ENCODE assay signal across 12 mouse cellular contexts in genomic region chr12:108267653-108268052, GRCm38 (mm10). TPM values are rescaled to one million over a fixed set of nuclear protein-coding genes. Genes with fewer than 3 reads are reported as not detected.
DNase-seq lines count a peak whose midpoint lies in the region; ATAC-seq and TF ChIP-seq lines count a peak whose summit lies in the region.
"Had no signal": no experiment of that assay in that cellular context is flagged by ENCODE, and none has a peak within 500 bp of the region (broad histone marks: within the 10 kb centered on the region; RNA-seq: fewer than 3 reads in every experiment).

No protein-coding gene starts in this region.

- H3K27me3 ChIP-seq in hindbrain, embryonic 12.5 days, result no peaks in the 10 kb centered on the region
- H3K27me3 ChIP-seq in hindbrain, embryonic 16.5 days (replicated peaks; ENCODE audit: control insufficient read depth, insufficient read depth, low read length), result no peaks in the 10 kb centered on the region
- H3K27me3 ChIP-seq in neural tube, embryonic 12.5 days (replicated peaks), result no peaks in the 10 kb centered on the region
- no peaks in the 10 kb centered on the region for H3K27me3 ChIP-seq in lung, embryonic 15.5 days
- H3K27me3 ChIP-seq in stomach, postnatal 0 days (ENCODE audit: control insufficient read depth, insufficient read depth, low read length), result no peaks in the 10 kb centered on the region
- no peaks in the 10 kb centered on the region for H3K27me3 ChIP-seq in thymus, adult 2 months (ENCODE audit: control insufficient read depth, insufficient read depth, low read length)
- H3K27me3 ChIP-seq: hindbrain, embryonic 15.5 days; stomach, embryonic 15.5 days had no signal

- no peak for TF ChIP-seq CTCF in stomach, postnatal 0 days (IDR thresholded peaks at IDR 0.05; ENCODE audit: low read depth)
- TF ChIP-seq CTCF in thymus, adult 2 months (IDR thresholded peaks at IDR 0.05; ENCODE audit: borderline replicate concordance, control insufficient read depth, extremely low read depth, insufficient read depth, low read length, poor library complexity), result no peak

- no peak overlapping the region for H3K4me3 ChIP-seq in hindbrain, embryonic 12.5 days
- H3K4me3 ChIP-seq in hindbrain, embryonic 16.5 days (ENCODE audit: low read length), result no peak overlapping the region
- no peak overlapping the region for H3K4me3 ChIP-seq in neural tube, embryonic 12.5 days
- H3K4me3 ChIP-seq in lung, embryonic 15.5 days, result no peak overlapping the region
- H3K4me3 ChIP-seq in stomach, postnatal 0 days (ENCODE audit: low read depth, low read length), result no peak overlapping the region
- H3K4me3 ChIP-seq in thymus, adult 2 months (ENCODE audit: control insufficient read depth, insufficient read depth, low read length), result no peak overlapping the region
- H3K4me3 ChIP-seq: hindbrain, embryonic 15.5 days; myocyte; stomach, embryonic 15.5 days had no signal

- peaks cover 95% of the 10 kb centered on the region for H3K4me1 ChIP-seq in hindbrain, embryonic 12.5 days
- peaks cover 82% of the 10 kb centered on the region for H3K4me1 ChIP-seq in hindbrain, embryonic 16.5 days (ENCODE audit: control insufficient read depth, insufficient read depth, low read depth, low read length)
- peaks cover 95% of the 10 kb centered on the region for H3K4me1 ChIP-seq in neural tube, embryonic 12.5 days
- H3K4me1 ChIP-seq in lung, embryonic 15.5 days, result peaks cover 52% of the 10 kb centered on the region
- H3K4me1 ChIP-seq in stomach, postnatal 0 days (replicated peaks; ENCODE audit: control insufficient read depth, insufficient read depth), result peaks cover 3% of the 10 kb centered on the region
- peaks cover 14% of the 10 kb centered on the region for H3K4me1 ChIP-seq in thymus, adult 2 months (replicated peaks; ENCODE audit: control insufficient read depth, insufficient read depth, low read length)

- DNase-seq in neural tube, embryonic 10.5 days (ENCODE audit: extremely low spot score, low spot score), result no peak
- DNase-seq in stomach, postnatal 0 days (ENCODE audit: low spot score), result no peak
- DNase-seq in thymus, adult 2 months, result no peak
- DNase-seq in embryo, embryonic 9.5 days (ENCODE audit: extremely low spot score), result no peak
- DNase-seq: cerebellum, adult 8-10 months had no signal

- no peak for ATAC-seq in hindbrain, embryonic 12.5 days (ENCODE audit: low FRiP score)
- no peak for ATAC-seq in hindbrain, embryonic 16.5 days
- ATAC-seq in neural tube, embryonic 12.5 days (ENCODE audit: low FRiP score, low read depth), result no peak
- ATAC-seq in lung, embryonic 15.5 days (ENCODE audit: borderline replicate concordance, extremely low read depth, low FRiP score, low TSS enrichment), result no peak
- ATAC-seq in stomach, postnatal 0 days (ENCODE audit: low FRiP score, low TSS enrichment), result peak; percentile 8; the same call in 1 of the 2 replicates

- no peak for TF ChIP-seq POLR2A in thymus, adult 2 months (IDR thresholded peaks at IDR 0.05; ENCODE audit: control insufficient read depth, extremely low read depth, insufficient read depth, low read length, poor library complexity)

- no peaks in the 10 kb centered on the region for H3K36me3 ChIP-seq in hindbrain, embryonic 12.5 days
- H3K36me3 ChIP-seq in hindbrain, embryonic 16.5 days (ENCODE audit: control insufficient read depth, insufficient read depth, low read length), result no peaks in the 10 kb centered on the region
- no peaks in the 10 kb centered on the region for H3K36me3 ChIP-seq in neural tube, embryonic 12.5 days
- H3K36me3 ChIP-seq in lung, embryonic 15.5 days, result no peaks in the 10 kb centered on the region
- H3K36me3 ChIP-seq in stomach, postnatal 0 days (ENCODE audit: control insufficient read depth, insufficient read depth, low read length), result no peaks in the 10 kb centered on the region
- H3K36me3 ChIP-seq in thymus, adult 2 months (ENCODE audit: control insufficient read depth, insufficient read depth, low read length), result no peaks in the 10 kb centered on the region
- H3K36me3 ChIP-seq: hindbrain, embryonic 15.5 days; stomach, embryonic 15.5 days had no signal

- no peak for TF ChIP-seq EP300 in stomach, postnatal 0 days (optimal IDR thresholded peaks at IDR 0.05)

- no peak overlapping the region for H3K4me2 ChIP-seq in hindbrain, embryonic 12.5 days (replicated peaks)
- H3K4me2 ChIP-seq in hindbrain, embryonic 16.5 days (ENCODE audit: low read length), result no peak overlapping the region
- peak overlapping the region; percentile 23; the same call in 1 of the 2 replicates for H3K4me2 ChIP-seq in neural tube, embryonic 12.5 days (replicated peaks)
- H3K4me2 ChIP-seq in lung, embryonic 15.5 days, result no peak overlapping the region
- H3K4me2 ChIP-seq in stomach, postnatal 0 days (replicated peaks; ENCODE audit: low read depth), result no peak overlapping the region
- H3K4me2 ChIP-seq: hindbrain, embryonic 15.5 days; stomach, embryonic 15.5 days had no signal

- H3K9ac ChIP-seq in hindbrain, embryonic 12.5 days, result no peak overlapping the region
- no peak overlapping the region for H3K9ac ChIP-seq in hindbrain, embryonic 16.5 days (ENCODE audit: low read depth, low read length)
- H3K9ac ChIP-seq in neural tube, embryonic 12.5 days, result no peak overlapping the region
- H3K9ac ChIP-seq in lung, embryonic 15.5 days, result no peak overlapping the region
- no peak overlapping the region for H3K9ac ChIP-seq in stomach, postnatal 0 days (ENCODE audit: low read length)
- H3K9ac ChIP-seq: hindbrain, embryonic 15.5 days; stomach, embryonic 15.5 days had no signal

- H3K9me3 ChIP-seq in hindbrain, embryonic 12.5 days (replicated peaks), result no peaks in the 10 kb centered on the region
- H3K9me3 ChIP-seq in hindbrain, embryonic 16.5 days (ENCODE audit: control insufficient read depth, low read length), result no peaks in the 10 kb centered on the region
- no peaks in the 10 kb centered on the region for H3K9me3 ChIP-seq in neural tube, embryonic 12.5 days
- H3K9me3 ChIP-seq in lung, embryonic 15.5 days, result no peaks in the 10 kb centered on the region
- no peaks in the 10 kb centered on the region for H3K9me3 ChIP-seq in stomach, postnatal 0 days (ENCODE audit: control insufficient read depth, low read length)
- H3K9me3 ChIP-seq: hindbrain, embryonic 15.5 days; stomach, embryonic 15.5 days had no signal

- peak overlapping the region; percentile 90 for H3K27ac ChIP-seq in hindbrain, embryonic 12.5 days
- H3K27ac ChIP-seq in hindbrain, embryonic 16.5 days (ENCODE audit: low read depth, low read length), result no peak overlapping the region; the same call in 1 of the 2 replicates
- H3K27ac ChIP-seq in neural tube, embryonic 12.5 days, result no peak overlapping the region
- H3K27ac ChIP-seq in lung, embryonic 15.5 days, result peak overlapping the region; percentile 52; the same call in 1 of the 2 replicates
- peak overlapping the region; percentile 53 for H3K27ac ChIP-seq in stomach, postnatal 0 days (replicated peaks)
- H3K27ac ChIP-seq in thymus, adult 2 months (ENCODE audit: control insufficient read depth, insufficient read depth, low read length), result no peak overlapping the region
- H3K27ac ChIP-seq: hindbrain, embryonic 15.5 days; stomach, embryonic 15.5 days had no signal

- WGBS in hindbrain, embryonic 12.5 days, result 82% methylated on average over 7 of the region's 7 CpGs
- WGBS in hindbrain, embryonic 16.5 days, result 86% methylated on average over 7 of the region's 7 CpGs
- 76% methylated on average over 7 of the region's 7 CpGs for WGBS in neural tube, embryonic 12.5 days
- 62% methylated on average over 7 of the region's 7 CpGs for WGBS in lung, embryonic 15.5 days
- WGBS in stomach, postnatal 0 days, result 73% methylated on average over 7 of the region's 7 CpGs
- WGBS in thymus, adult 2 months, result 92% methylated on average over 7 of the region's 7 CpGs

RNA-seq across cellular contexts. Expression of gene Ccdc85c, which starts 7.6 kb away (rescaled TPM):
- 15.2 and 16.3 TPM in 2 replicates for polyA plus RNA-seq in hindbrain, embryonic 12.5 days (2016; fragmentation: Nextera tagmentation; extraction: Ambion mirVana)
- 7.5 and 10.2 TPM in 2 replicates for polyA plus RNA-seq in hindbrain, embryonic 16.5 days (2015; fragmentation: Nextera tagmentation; extraction: Ambion mirVana)
- polyA plus RNA-seq in neural tube, embryonic 12.5 days (2016; fragmentation: Nextera tagmentation; extraction: Ambion mirVana), result 14.5 and 20.4 TPM in 2 replicates
- 4.9 and 6.1 TPM in 2 replicates for polyA plus RNA-seq in lung, embryonic 15.5 days (2015; fragmentation: Nextera tagmentation; extraction: Ambion mirVana)
- 6.7 and 7.0 TPM in 2 replicates for polyA plus RNA-seq in stomach, postnatal 0 days (2015; fragmentation: Nextera tagmentation; extraction: Ambion mirVana)
- 26.1 and 35.2 TPM in 2 replicates for polyA plus RNA-seq in thymus, adult 2 months (2012; rRNA removed)

RNA-seq across cellular contexts. Expression of gene Hhipl1, which starts 38.4 kb away (rescaled TPM):
- 2.4 and 2.7 TPM in 2 replicates for polyA plus RNA-seq in hindbrain, embryonic 12.5 days (2016; fragmentation: Nextera tagmentation; extraction: Ambion mirVana)
- polyA plus RNA-seq in hindbrain, embryonic 16.5 days (2015; fragmentation: Nextera tagmentation; extraction: Ambion mirVana), result 2.6 and 2.9 TPM in 2 replicates
- 2.1 and 2.3 TPM in 2 replicates for polyA plus RNA-seq in neural tube, embryonic 12.5 days (2016; fragmentation: Nextera tagmentation; extraction: Ambion mirVana)
- polyA plus RNA-seq in lung, embryonic 15.5 days (2015; fragmentation: Nextera tagmentation; extraction: Ambion mirVana), result 0.89 and 1.0 TPM in 2 replicates
- 0.23 and 0.24 TPM in 2 replicates for polyA plus RNA-seq in stomach, postnatal 0 days (2015; fragmentation: Nextera tagmentation; extraction: Ambion mirVana)
- 0.33 and 0.54 TPM in 2 replicates for polyA plus RNA-seq in thymus, adult 2 months (2012; rRNA removed)

Comparison
In these comparisons a context has a peak if more than half of its experiments do, and no peak if none do; other contexts are left out.
1. H3K27ac ChIP-seq: peak in hindbrain, embryonic 12.5 days (single experiment), lung, embryonic 15.5 days (single experiment) and stomach, postnatal 0 days (single experiment); none in hindbrain, embryonic 16.5 days (single experiment), neural tube, embryonic 12.5 days (single experiment) and thymus, adult 2 months (single experiment).